Mouse (Mus musculus): ENCODE measurements around the gene Zfp593. TPM values are rescaled to one million over a fixed set of nuclear protein-coding genes. Genes with fewer than 3 reads are reported as not detected.
A peak's percentile ranks its signal among the peaks of the same experiment; 100 is the strongest.
"Not testable (repeated sequence)": the region's sequence is repeated elsewhere in the genome, so short reads cannot be mapped to it uniquely, and the experiment has no call there.

Zfp593 gene
- 1 to 10 TPM; 3.3 to 4.4 TPM for total RNA-seq (2021)
- long read RNA-seq, experiment 1, transcript Zfp593-201 (3 exons, 1,994 nt), result major isoform, 21 of 29 reads
- long read RNA-seq, experiment 1, partial matches to known transcripts, result 2 of 29 reads
- long read RNA-seq, experiment 1, other reads (novel, unspliced or antisense), result 6 of 29 reads
- long read RNA-seq, experiment 2, transcript Zfp593-201 (3 exons, 1,994 nt), result major isoform, 14 of 21 reads
- long read RNA-seq, experiment 2, partial matches to known transcripts, result 0 of 21 reads
- long read RNA-seq, experiment 2, other reads (novel, unspliced or antisense), result 7 of 21 reads

- peak; percentile 89 for DNase-seq
Measured at GRCm38 (mm10) chr4:134245148-134245843, at the start of gene Zfp593. TSS of gene Zfp593 (minus strand) at chr4:134245592.

DNA sequence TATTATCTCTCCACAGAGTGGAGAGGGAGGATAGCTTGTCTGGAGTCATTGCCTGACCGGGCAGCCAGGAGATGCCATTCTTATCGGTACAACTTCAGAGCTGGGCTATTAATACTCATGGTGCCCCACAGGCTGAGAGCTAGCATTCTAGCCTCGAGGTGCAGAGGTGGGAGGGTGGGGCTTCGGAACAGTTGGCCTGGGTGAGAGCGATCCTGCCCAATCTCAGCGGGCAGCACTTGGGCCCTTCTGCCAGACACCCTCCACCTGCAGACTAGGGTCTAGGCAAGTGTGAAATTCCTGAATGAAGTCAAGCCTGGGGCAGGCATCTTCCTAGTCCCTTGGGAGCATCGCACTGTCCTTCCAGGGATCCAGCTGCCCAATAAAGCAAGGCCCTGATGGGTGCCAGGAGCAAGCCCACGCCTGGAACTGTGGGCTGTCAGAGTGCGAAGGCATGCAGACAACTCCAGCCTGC, 48.3 kb upstream of the Zfp593 start:
- DNase-seq, result no peak

GRCm38 (mm10) chr4:134293061-134293691, 47.8 kb upstream of the Zfp593 start:
- DNase-seq, result no peak

- DNase-seq, result peak; percentile 38
Measured at GRCm38 (mm10) chr4:134292067-134292466, 46.7 kb upstream of the Zfp593 start.

DNA sequence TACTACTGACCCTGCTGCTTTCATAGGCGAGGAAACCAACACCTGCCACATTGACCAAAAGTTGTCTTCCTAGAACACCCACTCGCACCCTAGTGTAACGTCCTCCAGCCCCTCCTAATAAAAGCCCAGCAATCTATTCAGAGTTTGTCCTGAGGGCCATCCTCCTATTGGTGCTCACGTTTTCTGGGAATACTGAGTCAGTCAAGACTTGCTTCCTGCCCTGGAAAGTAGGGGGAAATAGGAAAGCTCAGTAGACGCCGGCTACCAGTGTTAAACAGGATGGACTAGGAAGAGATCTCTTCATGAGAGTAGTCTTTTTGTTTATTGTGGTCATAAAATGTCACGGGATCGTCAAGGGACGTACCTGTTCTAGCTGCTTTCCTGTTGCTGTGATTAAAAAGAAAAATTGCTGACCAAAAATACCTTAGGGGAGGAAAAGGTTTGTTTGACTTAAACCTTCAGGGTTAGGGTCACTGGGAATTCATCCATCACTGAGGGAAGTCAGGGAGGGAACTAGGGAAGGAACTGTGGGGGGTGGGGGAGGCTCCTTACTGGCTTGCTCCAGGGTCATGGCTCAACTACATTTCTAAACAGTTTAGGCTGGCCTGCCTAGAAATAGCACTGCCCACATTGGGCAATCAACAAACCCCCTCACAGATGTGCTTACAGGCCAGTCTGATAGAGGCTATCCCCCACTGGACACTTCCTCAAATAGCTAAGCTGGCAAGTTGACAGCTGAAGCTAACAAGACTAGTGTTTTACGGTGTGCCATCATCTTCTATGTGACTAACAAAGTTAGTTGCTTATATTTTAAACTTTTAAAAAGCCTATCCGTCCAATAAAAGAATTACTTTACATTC, 43.2 kb upstream of the Zfp593 start:
- no peak for DNase-seq

DNA sequence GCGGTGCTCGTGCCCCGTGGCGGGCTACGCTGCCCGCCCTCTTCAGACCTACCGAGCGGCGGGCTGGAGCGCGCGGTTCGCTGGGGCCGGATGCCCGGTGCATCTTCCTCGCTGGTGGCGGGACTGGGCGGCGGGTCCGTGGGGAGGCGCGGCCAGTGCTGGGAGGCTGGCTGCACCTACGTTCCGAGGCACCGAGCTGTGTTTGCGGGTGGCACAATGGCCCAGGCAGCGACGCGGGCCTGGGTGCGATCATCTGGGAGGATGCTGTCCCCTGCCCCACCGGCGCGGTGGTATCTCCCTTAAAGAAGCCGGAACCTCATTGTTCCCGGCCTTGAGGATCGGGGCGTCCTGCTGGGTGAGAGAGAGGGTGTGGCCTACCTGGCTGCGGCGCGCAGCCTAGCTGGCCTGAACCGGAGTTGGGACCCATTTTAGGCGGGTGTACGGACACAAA, 42.2 kb upstream of the Zfp593 start, which contains the start of gene Pdik1l:
Pdik1l (minus strand) TSS at position 321 of the 451 bp plus-strand sequence.
- peak; percentile 64 for DNase-seq

DNA sequence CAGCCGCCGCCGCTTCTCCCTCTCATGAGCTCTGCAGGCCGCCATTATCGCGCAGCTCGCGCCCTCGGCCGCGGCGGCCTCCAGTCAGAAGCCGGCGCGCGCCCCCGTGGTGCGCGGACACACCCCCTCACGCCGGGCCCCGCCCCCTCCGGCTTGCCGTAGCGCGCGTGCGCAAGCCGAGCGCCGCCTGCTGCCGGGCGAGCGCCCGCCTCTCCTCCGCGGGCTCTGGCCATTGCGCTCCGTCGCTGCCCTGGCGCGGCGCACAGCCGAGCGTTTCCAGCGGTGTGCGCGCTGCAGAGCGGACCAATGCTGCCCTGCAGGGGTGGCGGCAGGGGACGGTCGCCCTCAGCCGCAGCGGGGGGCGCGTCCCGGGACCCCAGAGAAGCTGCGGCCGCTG, 41.8 kb upstream of the Zfp593 start:
- DNase-seq, result peak; percentile 97

DNA sequence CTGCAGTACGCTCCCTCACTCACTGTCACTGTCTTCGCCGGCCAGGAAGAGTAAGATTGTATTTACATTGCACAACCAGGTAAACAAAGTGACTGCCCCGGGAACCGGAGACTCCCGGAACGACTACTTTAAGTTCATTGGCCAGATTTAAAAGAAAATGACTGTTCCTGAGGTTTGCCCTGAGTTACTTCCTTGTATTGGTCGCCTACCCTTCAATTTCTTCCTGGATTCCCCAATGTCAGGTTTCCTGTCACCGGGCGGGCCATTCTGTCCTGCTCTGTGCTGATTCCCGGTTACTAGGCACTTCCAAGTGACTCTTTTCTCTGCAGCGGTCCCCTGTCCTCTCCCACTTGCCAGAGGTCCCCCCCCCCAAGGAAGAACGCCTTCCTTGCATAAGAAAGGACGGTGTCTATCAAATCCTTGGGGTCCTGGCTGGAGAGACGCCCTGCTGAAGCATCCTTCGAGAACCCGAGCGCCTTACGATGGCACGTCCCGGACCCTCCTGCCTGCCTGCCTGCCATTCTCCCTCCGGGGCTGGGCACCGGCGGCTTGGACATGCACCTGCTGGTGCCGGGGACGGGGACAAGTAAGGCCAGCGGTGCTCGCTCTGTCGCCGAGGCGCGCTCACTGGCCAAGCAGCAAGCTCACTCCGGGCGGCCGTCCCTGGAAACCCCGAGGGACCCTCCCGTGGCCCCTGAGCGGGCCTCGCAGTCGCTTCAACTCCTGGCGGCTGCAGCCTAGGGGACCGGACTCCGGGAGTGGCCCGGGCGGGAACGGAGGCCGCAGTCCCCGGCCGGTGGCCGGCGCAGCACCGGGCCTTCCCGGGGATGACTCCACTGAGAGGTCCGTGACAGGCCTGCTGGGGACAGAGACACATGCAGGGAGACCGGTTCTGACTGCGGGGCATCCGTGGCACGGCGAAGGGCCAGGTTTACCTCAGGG, 41.1 kb upstream of the Zfp593 start:
- no peak for DNase-seq

GRCm38 (mm10) chr4:134284942-134285341, 39.5 kb upstream of the Zfp593 start:
- DNase-seq, result no peak

GRCm38 (mm10) chr4:134273417-134274345, 28.3 kb upstream of the Zfp593 start:
- DNase-seq, result no peak

GRCm38 (mm10) chr4:134272731-134273416, 27.5 kb upstream of the Zfp593 start:
- DNase-seq, result no peak

GRCm38 (mm10) chr4:134271979-134272378, 26.6 kb upstream of the Zfp593 start:
- DNase-seq, result no peak

GRCm38 (mm10) chr4:134269622-134270021, 24.2 kb upstream of the Zfp593 start:
- not testable (repeated sequence) for DNase-seq

GRCm38 (mm10) chr4:134268102-134268655, 22.8 kb upstream of the Zfp593 start:
- no peak for DNase-seq

DNA sequence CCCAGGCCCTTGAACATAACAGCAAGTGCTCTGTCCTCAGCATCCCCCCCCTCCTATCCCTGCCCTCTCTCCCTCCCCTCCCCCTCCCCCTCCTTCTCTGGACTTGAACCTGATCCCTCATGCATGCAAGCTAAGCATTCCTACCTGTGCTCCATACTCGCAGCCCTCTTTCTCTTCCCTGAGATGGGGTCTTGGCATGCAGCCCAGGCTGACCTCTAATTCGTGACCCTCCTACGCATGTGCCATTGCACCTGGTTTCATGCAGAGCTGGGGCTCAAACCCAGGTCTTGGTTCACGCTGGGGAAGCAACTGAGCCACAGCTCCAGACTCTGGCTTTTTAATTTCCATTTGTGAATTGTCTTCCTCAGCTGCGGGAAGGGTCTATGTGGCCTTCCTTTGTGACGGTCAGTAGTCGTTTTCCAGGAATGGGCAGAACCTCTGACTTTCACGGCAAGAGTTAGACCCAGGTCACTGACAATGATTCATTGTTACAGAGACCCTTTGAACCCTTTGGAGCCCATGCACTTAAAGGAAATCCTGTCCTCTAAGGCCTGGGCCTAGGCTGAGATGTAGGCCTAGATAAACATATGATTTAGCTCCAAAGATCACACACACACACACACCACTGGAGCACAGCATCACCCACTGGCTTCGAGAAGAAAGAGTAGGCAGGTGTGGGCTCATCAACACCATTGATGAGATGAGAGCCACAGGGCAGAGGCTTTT, 20.6 kb upstream of the Zfp593 start:
- DNase-seq, result no peak

DNA sequence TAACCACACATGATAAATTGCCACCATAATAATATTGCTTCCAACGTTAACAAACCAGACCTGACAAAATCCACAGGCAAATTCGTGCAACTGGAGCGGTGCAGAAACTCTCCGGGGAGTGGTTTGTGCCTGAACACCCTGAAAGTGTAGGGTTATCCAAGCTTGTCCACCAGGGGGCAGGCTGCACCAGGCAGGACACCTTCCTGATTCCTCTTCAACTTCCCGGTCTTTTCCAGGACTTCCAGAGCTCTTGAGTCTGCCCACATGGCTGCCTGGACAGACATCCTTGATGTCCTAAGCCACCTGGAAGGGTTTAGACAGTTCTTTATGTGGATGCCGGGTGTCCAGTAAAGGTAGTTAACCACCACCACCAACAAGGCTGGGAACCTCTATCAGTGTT, 17.8 kb upstream of the Zfp593 start:
- no peak for DNase-seq

- no peak for DNase-seq
Measured at GRCm38 (mm10) chr4:134258354-134258753, 13.0 kb upstream of the Zfp593 start.
